Mouse (Mus musculus) left cerebral cortex, adult 2 months (tissue): Measurements from ENCODE around the gene Slc35d2. TPM values are rescaled to one million over a fixed set of nuclear protein-coding genes. Genes with fewer than 3 reads are reported as not detected.
A peak's percentile ranks its signal among the peaks of the same experiment; 100 is the strongest.
"Not testable (repeated sequence)": the region's sequence is repeated elsewhere in the genome, so short reads cannot be mapped to it uniquely, and the experiment has no call there.

ENCODE experiments used
- DNase-seq, 2 experiments: peaks; one replicate each; pipeline ENCODE4 v3.0.0; 2021 to 2022; ENCODE audit warnings: low spot score in 2 of 2, mixed read lengths in 1 of 2; ENCODE audit errors: extremely low spot score in 1 of 2
- H3K27ac ChIP-seq: fragments of 200-600 bp; 2 replicates; pipeline ENCODE4 v1.8.1; 2022
- H3K4me3 ChIP-seq: fragments of 200-600 bp; 2 replicates; pipeline ENCODE4 v1.8.1; 2022
- CTCF ChIP-seq: fragments of 200-600 bp; IDR thresholded peaks from 2 replicates; pipeline ENCODE4 v1.8.1; 2022; ENCODE audit warnings: antibody characterized with exemption, mild to moderate bottlenecking, moderate library complexity
- intact Hi-C: fragments of 180-260 bp; cut with DNase I; formaldehyde crosslinking; loops from one replicate; pipeline ENCODE4 v1.15.1; 2025
- total RNA-seq, 2 experiments: library from RNA; stranded (reverse); gene quantifications; 2 replicates each; pipeline ENCODE4 v1.2.3; 2021

Slc35d2 gene
- total RNA-seq, 2 experiments from 2014 or later: 0.41 to 0.84 TPM

DNA sequence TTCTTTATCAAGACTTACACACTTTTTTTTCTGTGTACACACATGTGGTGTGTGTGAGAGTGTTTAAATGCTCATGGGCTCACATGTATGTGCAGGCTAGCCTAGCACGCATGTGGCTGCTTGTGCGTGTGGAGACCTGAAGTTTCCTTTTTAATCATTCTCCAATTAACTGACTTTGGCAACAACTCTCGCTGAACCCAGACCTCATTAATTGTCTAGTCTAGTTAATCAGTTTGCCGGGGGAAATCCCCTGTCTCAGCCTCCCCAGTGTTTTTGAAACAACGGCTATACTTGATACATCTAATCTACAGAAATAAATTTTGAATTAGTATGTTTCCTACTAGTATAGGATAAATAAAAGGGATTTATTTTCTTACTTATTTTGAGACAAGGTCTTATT lies 43.1 kb downstream of the Slc35d2 start:
- TF ChIP-seq CTCF: no peak
- intact Hi-C loops: no loop called here

GRCm38 (mm10) chr13:64083331-64083730 lies 45.8 kb downstream of the Slc35d2 start:
- TF ChIP-seq CTCF: no peak
- intact Hi-C loops: no loop called here
- H3K4me3 ChIP-seq: no peak overlapping the region
- H3K27ac ChIP-seq: no peak overlapping the region
- DNase-seq: no peak

More for the DNA sequence above, 43.1 kb downstream of the Slc35d2 start:
- no peak for DNase-seq
- Histone ChIP-seq H3K27ac (no peak overlapping the region), H3K4me3 (no peak overlapping the region)

DNA sequence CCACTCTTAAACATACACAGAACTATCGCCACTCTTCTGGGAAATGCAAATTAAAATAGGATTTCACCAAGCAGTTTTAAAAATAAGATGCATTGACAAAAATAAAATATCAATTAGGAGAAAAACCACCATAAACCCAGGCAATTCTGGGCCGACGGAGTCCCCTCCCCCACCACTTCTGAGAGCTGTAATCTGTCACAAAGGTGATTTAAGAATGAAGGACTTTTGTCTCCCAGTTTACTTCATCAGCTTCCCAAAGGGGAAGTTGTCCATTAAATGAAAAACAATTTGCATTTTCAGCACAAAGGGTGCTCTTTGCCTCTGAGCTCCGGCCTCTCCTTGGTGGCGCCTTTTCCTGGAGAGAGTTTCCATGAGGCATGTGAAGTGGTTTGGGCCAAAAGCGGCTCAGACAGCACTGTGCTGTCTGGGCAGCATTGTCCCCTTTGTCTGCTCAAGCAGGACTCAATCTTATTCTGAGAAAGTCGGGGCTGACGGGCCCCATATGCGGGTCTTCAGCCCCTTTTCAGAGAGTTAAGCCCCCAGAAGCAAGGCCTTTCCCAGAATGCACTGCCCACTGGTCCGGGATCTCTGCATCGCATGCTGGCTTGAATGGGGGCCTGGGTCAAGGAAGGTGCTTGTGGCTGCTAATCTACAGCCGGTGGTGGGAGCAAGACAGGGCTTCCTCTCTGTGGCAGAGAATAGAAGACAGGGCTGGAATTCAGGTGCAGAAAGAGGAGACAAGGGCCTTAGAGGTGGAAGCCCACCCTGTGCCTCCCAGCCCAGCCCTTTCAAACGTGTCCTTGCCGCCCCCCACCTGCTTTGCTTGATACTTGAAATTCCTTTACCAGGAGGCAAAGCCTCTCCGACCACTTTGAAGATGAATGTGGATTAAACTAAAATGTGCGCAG lies 47.9 kb downstream of the Slc35d2 start:
- intact Hi-C loops: no loop called here
- DNase-seq: no peak
- Histone ChIP-seq H3K4me3 (no peak overlapping the region), H3K27ac (no peak overlapping the region)
- no peak for TF ChIP-seq CTCF

DNA sequence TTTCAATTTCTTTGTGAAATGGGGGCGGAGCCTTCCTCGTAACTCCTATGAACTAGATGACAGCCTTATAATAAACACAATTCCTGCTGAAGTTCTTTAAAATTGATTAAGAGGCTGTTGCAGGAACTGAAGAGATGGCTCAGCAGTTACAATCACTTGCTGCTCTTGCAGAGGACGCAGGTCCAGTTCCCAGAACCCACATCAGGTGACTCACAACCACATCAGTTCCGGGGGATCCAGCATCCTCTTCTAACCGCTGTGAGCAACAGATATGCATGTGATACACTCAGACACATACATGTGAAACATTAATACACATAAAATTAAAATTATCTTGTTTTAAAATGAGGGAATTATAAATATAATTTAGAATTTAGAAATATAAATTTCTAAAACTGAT lies 51.6 kb downstream of the Slc35d2 start:
- DNase-seq: no peak
- no peak overlapping the region for H3K27ac ChIP-seq
- no peak overlapping the region for H3K4me3 ChIP-seq
- intact Hi-C loops: no loop called here
- TF ChIP-seq CTCF: no peak

DNA sequence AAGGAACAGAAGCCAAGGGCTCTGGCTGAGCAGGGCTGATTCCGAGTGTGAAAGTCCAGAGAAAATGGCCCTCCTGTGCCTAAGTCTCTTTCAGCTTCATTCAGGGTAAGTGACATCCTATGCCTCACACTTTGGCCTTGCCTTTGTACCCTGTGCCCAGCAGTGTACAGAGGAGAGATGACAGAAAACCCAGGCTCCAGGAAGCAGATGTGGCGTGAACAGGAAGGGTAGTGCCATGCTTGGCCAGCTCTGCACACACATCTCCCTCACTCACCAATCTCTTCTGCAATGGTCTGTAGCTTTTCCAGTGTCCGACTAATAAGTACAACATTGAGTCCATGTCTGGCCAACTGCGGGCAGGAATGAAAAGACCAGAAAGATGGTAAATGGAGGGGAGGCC lies 53.1 kb downstream of the Slc35d2 start:
- intact Hi-C loops: no loop called here
- Histone ChIP-seq H3K4me3 (no peak overlapping the region), H3K27ac (no peak overlapping the region)
- TF ChIP-seq CTCF: no peak
- DNase-seq: no peak

DNA sequence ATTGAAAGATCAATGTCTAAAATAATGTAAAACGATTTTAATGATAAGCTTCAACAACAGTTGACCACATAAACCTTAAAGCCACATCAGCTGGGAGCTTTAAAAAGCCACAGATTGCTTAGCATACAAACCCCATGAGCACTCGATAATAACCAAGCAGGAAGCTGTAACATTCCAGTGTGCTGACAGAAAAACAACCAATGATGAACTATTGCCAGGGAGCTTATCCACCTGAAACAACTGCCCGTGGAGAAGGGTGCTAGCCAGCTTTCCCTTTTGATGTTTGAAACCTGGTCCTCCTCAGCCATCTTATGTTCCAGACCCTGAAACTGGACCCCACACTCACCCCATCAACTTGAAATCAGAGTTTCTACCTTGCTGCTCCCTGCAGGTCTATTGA lies 62.5 kb downstream of the Slc35d2 start:
- no peak for TF ChIP-seq CTCF
- Histone ChIP-seq H3K4me3 (no peak overlapping the region), H3K27ac (no peak overlapping the region)
- intact Hi-C loops: no loop called here
- no peak for DNase-seq

GRCm38 (mm10) chr13:64064276-64064675 lies 64.9 kb downstream of the Slc35d2 start:
- intact Hi-C loops: no loop called here
- no peak overlapping the region for H3K4me3 ChIP-seq
- no peak overlapping the region for H3K27ac ChIP-seq
- TF ChIP-seq CTCF: no peak
- DNase-seq: no peak

DNA sequence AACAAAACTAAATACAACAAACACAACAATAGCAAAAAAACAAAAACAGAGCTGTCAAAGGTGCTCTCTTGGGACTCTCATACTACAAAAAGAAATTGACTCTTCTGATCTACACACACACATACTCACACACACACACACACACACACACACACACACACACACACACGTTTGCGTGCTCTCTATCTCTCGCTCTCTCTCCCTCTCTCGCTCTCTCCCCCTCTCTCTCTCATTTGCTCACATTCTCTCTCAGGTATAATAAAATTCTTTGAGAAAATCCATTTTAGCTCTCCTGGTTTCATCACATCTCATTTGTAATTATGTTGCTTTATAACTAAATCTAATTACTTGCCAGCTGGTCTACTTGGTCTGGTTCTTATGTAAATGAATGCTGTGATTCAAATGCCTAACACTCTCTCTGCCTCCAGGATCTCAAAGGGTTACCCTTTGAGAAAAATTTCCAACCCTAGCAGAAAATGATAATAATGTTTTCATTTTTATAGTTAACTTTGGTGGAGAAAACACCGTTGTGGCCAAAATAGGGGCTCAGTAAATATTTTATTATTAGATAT lies 68.1 kb downstream of the Slc35d2 start:
- intact Hi-C loops: no loop called here
- H3K27ac ChIP-seq: no peak overlapping the region
- no peak for TF ChIP-seq CTCF
- no peak overlapping the region for H3K4me3 ChIP-seq
- no peak for DNase-seq

DNA sequence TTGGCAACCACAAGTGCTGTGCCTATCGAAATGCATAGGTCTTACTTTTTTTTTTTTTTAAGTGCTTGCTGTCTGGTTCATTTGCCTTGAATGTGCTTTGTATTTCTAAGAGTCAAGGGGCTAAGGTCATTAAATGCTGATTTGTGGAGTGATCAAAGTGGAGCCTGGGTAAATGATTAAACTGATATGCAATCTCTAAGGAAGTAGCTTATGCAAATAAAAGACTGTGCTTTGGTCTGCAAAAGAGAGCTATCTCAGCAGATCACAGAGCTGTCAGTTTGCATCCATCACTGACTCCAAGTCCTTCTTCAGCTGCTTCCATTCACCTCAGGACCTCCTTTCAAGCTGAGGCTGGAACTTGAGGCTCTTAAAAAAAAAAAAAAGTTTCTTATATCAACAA lies 75.2 kb downstream of the Slc35d2 start:
- Histone ChIP-seq H3K27ac (no peak overlapping the region), H3K4me3 (no peak overlapping the region)
- DNase-seq: no peak
- no peak for TF ChIP-seq CTCF
- intact Hi-C loops: no loop called here

DNA sequence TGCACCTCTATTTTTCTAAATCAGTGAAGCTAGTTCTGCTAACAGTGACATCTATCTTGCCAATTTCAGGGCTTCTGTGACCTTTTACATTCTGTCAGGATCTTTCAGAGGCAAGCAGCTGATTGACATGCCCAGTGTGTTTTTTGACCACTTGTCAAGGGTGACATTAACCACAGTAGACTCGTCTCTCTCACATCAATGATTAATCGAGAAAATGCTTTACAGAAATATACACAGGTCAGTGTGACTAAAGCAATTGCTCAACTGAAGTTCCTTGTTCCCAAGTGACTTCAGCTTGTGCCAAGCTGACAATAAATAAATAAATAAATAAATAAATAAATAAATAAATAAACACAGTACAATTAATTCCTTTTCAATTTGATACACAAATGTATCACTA lies 76.9 kb downstream of the Slc35d2 start:
- H3K27ac ChIP-seq, DNase-seq, intact Hi-C loops, H3K4me3 ChIP-seq: not testable (repeated sequence)

DNA sequence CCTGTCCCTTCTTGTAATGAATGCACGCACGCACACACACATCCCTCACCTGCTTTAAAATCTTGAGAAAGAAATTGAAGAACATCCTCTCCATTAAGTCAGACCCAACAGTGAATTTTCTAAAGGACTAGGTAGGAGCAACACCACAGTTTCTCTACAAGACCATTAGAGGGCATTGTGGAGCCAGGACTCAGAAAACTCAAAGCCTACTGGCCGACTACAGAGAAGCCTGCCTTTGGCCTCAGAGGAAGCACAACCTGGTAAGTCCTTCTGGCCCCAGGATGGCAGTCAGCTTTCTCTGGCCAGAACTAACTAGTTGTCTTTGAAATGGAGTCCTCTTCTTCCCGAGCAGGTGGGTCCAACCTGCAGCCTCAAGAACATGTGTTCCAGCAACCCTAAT lies 78.3 kb downstream of the Slc35d2 start:
- Histone ChIP-seq H3K4me3 (no peak overlapping the region), H3K27ac (no peak overlapping the region)
- intact Hi-C loops: no loop called here
- DNase-seq: no peak
- peak; percentile 46 for TF ChIP-seq CTCF

- TF ChIP-seq CTCF: no peak
- H3K27ac ChIP-seq: no peak overlapping the region
- intact Hi-C loops: no loop called here
- no peak overlapping the region for H3K4me3 ChIP-seq
- no peak for DNase-seq
These were observed 79.6 kb downstream of the Slc35d2 start for GRCm38 (mm10) chr13:64049535-64049934.

GRCm38 (mm10) chr13:64048467-64048866 lies 80.7 kb downstream of the Slc35d2 start:
- no peak for TF ChIP-seq CTCF

More at GRCm38 (mm10) chr13:64048467-64048866, 80.7 kb downstream of the Slc35d2 start:
- intact Hi-C loops: no loop called here
- DNase-seq: no peak
- H3K4me3 ChIP-seq: no peak overlapping the region
- no peak overlapping the region for H3K27ac ChIP-seq

Other genes starting within 250 kb of the Slc35d2 start
- not detected for gene Hsd17b3, start 40.1 kb downstream of the Slc35d2 start, total RNA-seq
- gene Zfp367, start 23.8 kb upstream of the Slc35d2 start, total RNA-seq: 10 to 100 TPM; 26.8 to 29.3 TPM
- 100 to 1,000 TPM; 185 to 196 TPM for gene Habp4, start 32.5 kb upstream of the Slc35d2 start, total RNA-seq
- gene Cdc14b, start 145.9 kb upstream of the Slc35d2 start, total RNA-seq: 10 to 100 TPM; 15.3 to 19.0 TPM
- gene Aaed1, start 183.3 kb upstream of the Slc35d2 start, total RNA-seq: 10 to 100 TPM; 19.0 to 20.8 TPM
- 100 to 1,000 TPM; 120 to 129 TPM for gene Ctsl, start 241.5 kb upstream of the Slc35d2 start, total RNA-seq